Mouse (Mus musculus): ENCODE measurements at regions not wholly inside any gene's neighbourhood (a gene's known extent, or its start where the extent isn't known, plus 50 kb on each side); places are given as distances from the start of the nearest gene placed in this dataset.

- Histone ChIP-seq H3K27me3 (no peaks in the 10 kb centered on the region), H3K9me3 (no peaks in the 10 kb centered on the region), H3K4me3 (no peak overlapping the region), H3K4me2 (no peak overlapping the region), H3K27ac (no peak overlapping the region), H3K9ac (no peak overlapping the region), H3K36me3 (no peaks in the 10 kb centered on the region), H3K4me1 (0 out of 2 replicates have a peak, but pooled peaks cover 6% of the 10 kb centered on the region)
- ATAC-seq (ENCODE audit: insufficient number of reproducible peaks, insufficient read depth, low FRiP score, low TSS enrichment, low read depth), result no peak
- WGBS, result 22% methylated on average over 3 of the region's 3 CpGs
Observed at GRCm38 (mm10) chr2:21059618-21060346, 91.1 kb upstream of the Arhgap21 start.

- WGBS, result 80% methylated on average over 3 of the region's 3 CpGs
- no peaks in the 10 kb centered on the region for H3K36me3 ChIP-seq
- H3K4me1 ChIP-seq, result 0 out of 2 replicates have a peak, but pooled peaks cover 6% of the 10 kb centered on the region
- no peak overlapping the region for H3K9ac ChIP-seq
- H3K27me3 ChIP-seq, result no peaks in the 10 kb centered on the region
- no peak overlapping the region for H3K4me3 ChIP-seq
- H3K4me2 ChIP-seq, result no peak overlapping the region
- ATAC-seq (ENCODE audit: insufficient number of reproducible peaks, insufficient read depth, low FRiP score, low TSS enrichment, low read depth), result no peak
- no peak overlapping the region for H3K27ac ChIP-seq
- H3K9me3 ChIP-seq, result no peaks in the 10 kb centered on the region
Observed at GRCm38 (mm10) chr2:21058940-21059339, 90.3 kb upstream of the Arhgap21 start.

- ATAC-seq (ENCODE audit: insufficient number of reproducible peaks, insufficient read depth, low FRiP score, low TSS enrichment, low read depth), result no peak
- no peak overlapping the region for H3K9ac ChIP-seq
- no peak overlapping the region for H3K27ac ChIP-seq
- H3K4me1 ChIP-seq, result 0 out of 2 replicates have a peak, but pooled peaks cover 6% of the 10 kb centered on the region
- 59% methylated on average over 5 of the region's 5 CpGs for WGBS
- no peaks in the 10 kb centered on the region for H3K9me3 ChIP-seq
- H3K36me3 ChIP-seq, result no peaks in the 10 kb centered on the region
- H3K27me3 ChIP-seq, result no peaks in the 10 kb centered on the region
- no peak overlapping the region for H3K4me3 ChIP-seq
- no peak overlapping the region for H3K4me2 ChIP-seq
Observed at GRCm38 (mm10) chr2:21056450-21057210, 87.9 kb upstream of the Arhgap21 start.

- no peak overlapping the region for H3K4me2 ChIP-seq
- no peaks in the 10 kb centered on the region for H3K36me3 ChIP-seq
- no peaks in the 10 kb centered on the region for H3K9me3 ChIP-seq
- H3K4me1 ChIP-seq, result 0 out of 2 replicates have a peak, but pooled peaks cover 6% of the 10 kb centered on the region
- ATAC-seq (ENCODE audit: insufficient number of reproducible peaks, insufficient read depth, low FRiP score, low TSS enrichment, low read depth), result no peak
- no peak overlapping the region for H3K4me3 ChIP-seq
- no peaks in the 10 kb centered on the region for H3K27me3 ChIP-seq
- WGBS, result 90% methylated on average over 3 of the region's 3 CpGs
- H3K9ac ChIP-seq, result no peak overlapping the region
- H3K27ac ChIP-seq, result no peak overlapping the region
Observed at GRCm38 (mm10) chr2:21055416-21055815, 86.7 kb upstream of the Arhgap21 start.

GRCm38 (mm10) chr2:21054325-21055082 lies 85.8 kb upstream of the Arhgap21 start:
- ATAC-seq (ENCODE audit: insufficient number of reproducible peaks, insufficient read depth, low FRiP score, low TSS enrichment, low read depth), result no peak
- no peak overlapping the region for H3K27ac ChIP-seq

GRCm38 (mm10) chr2:21053596-21053995 lies 84.9 kb upstream of the Arhgap21 start:
- H3K9ac ChIP-seq, result no peak overlapping the region
- H3K4me3 ChIP-seq, result no peak overlapping the region
- WGBS, result 84% methylated on average over 5 of the region's 5 CpGs
- ATAC-seq (ENCODE audit: insufficient number of reproducible peaks, insufficient read depth, low FRiP score, low TSS enrichment, low read depth), result no peak
- H3K27ac ChIP-seq, result no peak overlapping the region
- H3K4me1 ChIP-seq, result no peaks in the 10 kb centered on the region
- H3K27me3 ChIP-seq, result no peaks in the 10 kb centered on the region
- no peak overlapping the region for H3K4me2 ChIP-seq
- H3K36me3 ChIP-seq, result no peaks in the 10 kb centered on the region
- no peaks in the 10 kb centered on the region for H3K9me3 ChIP-seq

More at GRCm38 (mm10) chr2:21054325-21055082, 85.8 kb upstream of the Arhgap21 start:
- Histone ChIP-seq H3K27me3 (no peaks in the 10 kb centered on the region), H3K9me3 (no peaks in the 10 kb centered on the region), H3K9ac (no peak overlapping the region), H3K4me1 (no peaks in the 10 kb centered on the region), H3K36me3 (no peaks in the 10 kb centered on the region), H3K4me3 (no peak overlapping the region), H3K4me2 (no peak overlapping the region)
- WGBS, result 75% methylated on average over 6 of the region's 6 CpGs

GRCm38 (mm10) chr2:21048996-21049395 lies 80.3 kb upstream of the Arhgap21 start:
- ATAC-seq (ENCODE audit: insufficient number of reproducible peaks, insufficient read depth, low FRiP score, low TSS enrichment, low read depth), result no peak
- Histone ChIP-seq H3K4me1 (no peaks in the 10 kb centered on the region), H3K9ac (no peak overlapping the region), H3K27me3 (no peaks in the 10 kb centered on the region), H3K4me2 (no peak overlapping the region), H3K27ac (no peak overlapping the region), H3K9me3 (no peaks in the 10 kb centered on the region), H3K4me3 (no peak overlapping the region), H3K36me3 (no peaks in the 10 kb centered on the region)
- WGBS, result 71% methylated on average over 5 of the region's 5 CpGs

- no peak overlapping the region for H3K4me2 ChIP-seq
- WGBS, result 90% methylated on average over 6 of the region's 6 CpGs
- 0 out of 2 replicates have a peak, but pooled peaks cover under 1% of the 10 kb centered on the region for H3K4me1 ChIP-seq
- H3K9me3 ChIP-seq, result no peaks in the 10 kb centered on the region
- no peaks in the 10 kb centered on the region for H3K36me3 ChIP-seq
- no peak overlapping the region for H3K4me3 ChIP-seq
- no peak for ATAC-seq (ENCODE audit: insufficient number of reproducible peaks, insufficient read depth, low FRiP score, low TSS enrichment, low read depth)
- H3K9ac ChIP-seq, result no peak overlapping the region
- no peak overlapping the region for H3K27ac ChIP-seq
- H3K27me3 ChIP-seq, result no peaks in the 10 kb centered on the region
Observed at GRCm38 (mm10) chr2:21048226-21048625, 79.5 kb upstream of the Arhgap21 start.

- Histone ChIP-seq H3K4me2 (no peak overlapping the region), H3K27me3 (no peaks in the 10 kb centered on the region), H3K36me3 (no peaks in the 10 kb centered on the region), H3K4me3 (no peak overlapping the region), H3K27ac (no peak overlapping the region), H3K9ac (no peak overlapping the region), H3K4me1 (0 out of 2 replicates have a peak, but pooled peaks cover 2% of the 10 kb centered on the region), H3K9me3 (no peaks in the 10 kb centered on the region)
- WGBS, result 38% methylated on average over 9 of the region's 9 CpGs
- ATAC-seq (ENCODE audit: insufficient number of reproducible peaks, insufficient read depth, low FRiP score, low TSS enrichment, low read depth), result no peak
Observed at GRCm38 (mm10) chr2:21046503-21047116, 77.9 kb upstream of the Arhgap21 start.

GRCm38 (mm10) chr2:21044781-21045180 lies 76.1 kb upstream of the Arhgap21 start:
- Histone ChIP-seq H3K27ac (no peak overlapping the region), H3K9me3 (no peaks in the 10 kb centered on the region), H3K4me2 (no peak overlapping the region), H3K27me3 (no peaks in the 10 kb centered on the region), H3K9ac (no peak overlapping the region), H3K4me1 (0 out of 2 replicates have a peak, but pooled peaks cover 2% of the 10 kb centered on the region), H3K36me3 (no peaks in the 10 kb centered on the region), H3K4me3 (no peak overlapping the region)
- WGBS, result 89% methylated on average over 7 of the region's 7 CpGs
- ATAC-seq (ENCODE audit: insufficient number of reproducible peaks, insufficient read depth, low FRiP score, low TSS enrichment, low read depth), result no peak

GRCm38 (mm10) chr2:21044007-21044406 lies 75.3 kb upstream of the Arhgap21 start:
- 66% methylated on average over 7 of the region's 7 CpGs for WGBS
- no peak overlapping the region for H3K4me2 ChIP-seq
- 0 out of 2 replicates have a peak, but pooled peaks cover 2% of the 10 kb centered on the region for H3K4me1 ChIP-seq
- no peaks in the 10 kb centered on the region for H3K9me3 ChIP-seq
- no peak overlapping the region for H3K4me3 ChIP-seq
- H3K27me3 ChIP-seq, result no peaks in the 10 kb centered on the region
- no peak for ATAC-seq (ENCODE audit: insufficient number of reproducible peaks, insufficient read depth, low FRiP score, low TSS enrichment, low read depth)
- H3K9ac ChIP-seq, result no peak overlapping the region
- no peak overlapping the region for H3K27ac ChIP-seq
- H3K36me3 ChIP-seq, result no peaks in the 10 kb centered on the region

Data from embryonic facial prominence, embryonic 13.5 days (tissue).